Mouse (Mus musculus) myocyte (in vitro differentiated cells): ENCODE measurements around the gene Slc40a1. TPM values are rescaled to one million over a fixed set of nuclear protein-coding genes. Genes with fewer than 3 reads are reported as not detected.

ENCODE experiments used
- H3K27me3 ChIP-seq: one replicate; pipeline ENCODE4 v1.6.1; 2011; ENCODE audit not compliant: control insufficient read depth, insufficient read depth, insufficient read length
- H3K36me3 ChIP-seq: one replicate; pipeline ENCODE4 v1.6.1; 2011; ENCODE audit not compliant: control insufficient read depth, insufficient read depth
- H3K4me2 ChIP-seq: one replicate; pipeline ENCODE4 v1.6.1; 2011; ENCODE audit warnings: low read depth, control low read depth
- H3K4me3 ChIP-seq: one replicate; pipeline ENCODE4 v1.5.1; 2011; ENCODE audit warnings: mild to moderate bottlenecking, control low read depth, moderate library complexity
- H3K79me2 ChIP-seq: one replicate; pipeline ENCODE4 v1.6.1; 2011; ENCODE audit not compliant: control insufficient read depth, insufficient read depth
- H3ac ChIP-seq: one replicate; pipeline ENCODE4 v1.6.1; 2011; ENCODE audit not compliant: control insufficient read depth, insufficient read length
- CEBPB ChIP-seq: IDR thresholded peaks from 2 replicates; pipeline ENCODE4 v1.6.1; 2011; ENCODE audit warnings: mild to moderate bottlenecking, moderate library complexity; ENCODE audit not compliant: poor library complexity, insufficient read depth, severe bottlenecking
- E2F4 ChIP-seq: IDR thresholded peaks from one replicate; pipeline ENCODE4 v1.6.1; 2011; ENCODE audit warnings: mild to moderate bottlenecking, control low read depth, moderate library complexity; ENCODE audit not compliant: insufficient read depth
- MAX ChIP-seq: IDR thresholded peaks from one replicate; pipeline ENCODE4 v1.6.1; 2011; ENCODE audit warnings: low read depth, mild to moderate bottlenecking, control low read depth
- MYOD1 ChIP-seq, 3 experiments: IDR thresholded peaks; one replicate each; pipeline ENCODE4 v1.6.1; 2011; ENCODE audit warnings: control low read depth in 2 of 3, low read depth in 2 of 3, mild to moderate bottlenecking in 2 of 3, moderate library complexity in 1 of 3; ENCODE audit not compliant: insufficient read length in 2 of 3, control insufficient read depth in 1 of 3
- MYOG ChIP-seq, 3 experiments: IDR thresholded peaks; one replicate each; pipeline ENCODE4 v1.6.1; 2011; ENCODE audit warnings: control low read depth in 2 of 3, low read depth in 2 of 3, mild to moderate bottlenecking in 2 of 3; ENCODE audit not compliant: insufficient read length in 2 of 3, control insufficient read depth in 1 of 3, insufficient read depth in 1 of 3
- POLR2A ChIP-seq: IDR thresholded peaks from one replicate; pipeline ENCODE4 v1.6.1; 2011; ENCODE audit warnings: low read depth, mild to moderate bottlenecking, control low read depth, moderate library complexity; ENCODE audit not compliant: insufficient read length
- POLR2AphosphoS2 ChIP-seq: IDR thresholded peaks from one replicate; pipeline ENCODE4 v1.6.1; 2011; ENCODE audit warnings: low read depth, control low read depth; ENCODE audit not compliant: insufficient read length
- REST ChIP-seq: IDR thresholded peaks from one replicate; pipeline ENCODE4 v1.6.1; 2011; ENCODE audit warnings: mild to moderate bottlenecking, control low read depth, moderate library complexity; ENCODE audit not compliant: insufficient read depth, insufficient read length
- SRF ChIP-seq: IDR thresholded peaks from one replicate; pipeline ENCODE4 v1.6.1; 2011; ENCODE audit warnings: low read depth; ENCODE audit not compliant: control insufficient read depth, insufficient read length
- TCF12 ChIP-seq: IDR thresholded peaks from one replicate; pipeline ENCODE4 v1.6.1; 2011; ENCODE audit warnings: mild to moderate bottlenecking, control low read depth; ENCODE audit not compliant: poor library complexity, insufficient read depth, severe bottlenecking
- TCF3 ChIP-seq: IDR thresholded peaks from one replicate; pipeline ENCODE4 v1.6.1; 2011; ENCODE audit warnings: low read depth, control low read depth; ENCODE audit not compliant: insufficient read length
- USF1 ChIP-seq: IDR thresholded peaks from one replicate; pipeline ENCODE4 v1.6.1; 2011; ENCODE audit warnings: low read depth, mild to moderate bottlenecking, control low read depth, moderate library complexity
- polyA plus RNA-seq: library from polyadenylated mRNA; unstranded; fragments of >200 nt; fragmentation: generic; extraction: Trizol; gene quantifications from one replicate; pipeline ENCODE4 v1.2.1, GENCODE M21; 2012; ENCODE audit warnings: missing spikeins

The Slc40a1 gene
- polyA plus RNA-seq, 1 experiment: 21.7 TPM

DNA sequence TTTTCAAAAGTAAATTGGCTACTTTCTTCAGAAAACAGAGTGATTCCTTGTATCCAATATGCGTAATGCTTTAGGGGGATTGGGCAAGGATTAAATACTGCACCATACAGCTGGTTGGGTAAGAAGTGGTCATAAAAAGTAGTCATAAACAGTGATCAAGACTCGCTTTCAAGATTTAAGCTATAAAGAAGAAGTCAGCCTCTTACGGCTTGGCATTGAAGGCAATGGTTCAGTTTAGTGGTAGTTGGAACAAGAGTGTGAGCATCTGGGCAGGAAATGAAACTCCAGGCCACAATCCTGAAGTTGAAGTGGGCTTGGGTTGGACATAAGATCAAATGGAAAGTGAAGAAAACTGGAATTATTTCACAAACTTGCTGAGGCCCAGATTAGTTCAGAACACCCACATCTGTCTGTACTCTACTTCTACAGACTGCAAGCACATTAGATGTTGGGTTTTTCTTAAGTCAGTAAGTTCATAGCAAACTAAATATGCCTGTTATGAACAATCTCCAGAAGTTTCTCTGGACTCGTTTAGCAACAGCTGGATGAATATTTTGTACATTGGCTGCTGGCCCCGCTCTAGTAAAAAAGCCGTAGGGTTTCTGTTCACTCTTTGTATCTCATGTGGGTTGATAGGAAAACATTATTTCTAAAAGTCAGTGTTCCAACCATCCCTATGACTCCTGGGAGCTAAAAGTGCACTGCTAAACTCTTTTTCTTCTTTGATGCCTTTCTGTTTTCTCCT lies 32.0 kb downstream of the Slc40a1 start:
- Histone ChIP-seq H3K36me3 (no peaks in the 10 kb centered on the region), H3K4me2 (no peak overlapping the region), H3K4me3 (no peak overlapping the region), H3K79me2 (no peaks in the 10 kb centered on the region), H3K27me3 (no peaks in the 10 kb centered on the region), H3ac (no peak overlapping the region)
- TF ChIP-seq MYOG (IDR thresholded peaks at IDR 0.05; ENCODE audit: control insufficient read depth in 1 of 3, insufficient read depth in 1 of 3, insufficient read length in 2 of 3, low read depth in 2 of 3) (no peak), SRF (no peak), CEBPB (no peak), USF1 (no peak), TCF12 (no peak), TCF3 (no peak), MYOD1 (IDR thresholded peaks at IDR 0.05; ENCODE audit: control insufficient read depth in 1 of 3, insufficient read length in 2 of 3, low read depth in 2 of 3) (no peak), POLR2AphosphoS2 (no peak), REST (no peak), POLR2A (no peak), MAX (no peak), E2F4 (no peak)

DNA sequence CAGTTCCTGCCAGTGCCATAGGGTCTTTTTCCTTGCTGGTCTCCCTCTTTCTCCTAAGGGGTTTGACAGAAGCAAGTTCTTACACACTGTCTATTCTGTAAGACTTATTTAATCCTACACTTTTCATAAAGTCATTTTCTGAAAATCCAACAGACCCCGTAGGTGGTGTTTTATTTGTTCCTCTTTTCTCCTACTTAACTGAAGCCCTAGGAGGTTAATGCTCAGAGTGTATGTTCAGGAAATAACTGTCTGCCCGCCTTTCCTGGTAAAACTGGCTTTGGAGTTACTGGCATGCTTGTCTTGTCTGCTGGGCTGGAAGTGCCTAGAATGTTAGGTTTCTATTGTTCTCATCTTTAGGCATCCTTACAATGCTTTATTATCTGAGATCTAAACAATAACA lies 34.3 kb downstream of the Slc40a1 start:
- no peaks in the 10 kb centered on the region for H3K36me3 ChIP-seq
- TF ChIP-seq TCF12: no peak
- no peak for TF ChIP-seq MYOD1 (IDR thresholded peaks at IDR 0.05; ENCODE audit: control insufficient read depth in 1 of 3, insufficient read length in 2 of 3, low read depth in 2 of 3)
- TF ChIP-seq E2F4: no peak
- TF ChIP-seq POLR2A: no peak
- no peak overlapping the region for H3ac ChIP-seq
- H3K27me3 ChIP-seq: no peaks in the 10 kb centered on the region
- no peak overlapping the region for H3K4me3 ChIP-seq
- no peaks in the 10 kb centered on the region for H3K79me2 ChIP-seq
- no peak overlapping the region for H3K4me2 ChIP-seq

DNA sequence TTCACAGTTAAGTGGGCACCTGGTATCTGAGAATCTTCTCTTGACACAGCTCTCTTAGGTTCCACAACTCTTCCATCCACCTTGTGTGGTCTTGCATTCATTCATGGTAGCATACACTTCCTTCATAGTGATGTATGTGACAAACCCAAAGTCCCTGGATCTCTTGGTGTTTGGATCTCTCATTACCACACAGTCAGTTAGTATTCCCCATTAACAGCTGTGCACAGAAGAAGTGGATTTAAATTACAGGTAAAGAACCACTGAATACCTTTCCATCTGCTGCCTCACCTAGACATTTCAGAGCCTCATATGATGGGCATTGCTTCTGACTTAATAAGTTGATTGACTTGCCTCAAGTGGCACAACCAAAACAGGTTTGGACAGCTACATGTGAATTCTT lies 36.1 kb downstream of the Slc40a1 start, which contains the start of gene Gm5269:
Gene Gm5269, minus strand, starts transcription at position 101 of the 400 bp plus-strand sequence.
- Histone ChIP-seq H3K4me2 (no peak within 1 kb of the TSS), H3ac (no peak within 1 kb of the TSS), H3K79me2 (no peaks in the 10 kb centered on the region), H3K36me3 (no peaks in the 10 kb centered on the region), H3K4me3 (no peak within 1 kb of the TSS), H3K27me3 (no peaks in the 10 kb centered on the region)
- TF ChIP-seq E2F4 (no peak), MAX (no peak), TCF12 (no peak), CEBPB (no peak), MYOG (IDR thresholded peaks at IDR 0.05; ENCODE audit: control insufficient read depth in 1 of 3, insufficient read depth in 1 of 3, insufficient read length in 2 of 3, low read depth in 2 of 3) (no peak), POLR2A (no peak), MYOD1 (IDR thresholded peaks at IDR 0.05; ENCODE audit: control insufficient read depth in 1 of 3, insufficient read length in 2 of 3, low read depth in 2 of 3) (no peak), TCF3 (no peak), USF1 (no peak), SRF (no peak), POLR2AphosphoS2 (no peak), REST (no peak)

DNA sequence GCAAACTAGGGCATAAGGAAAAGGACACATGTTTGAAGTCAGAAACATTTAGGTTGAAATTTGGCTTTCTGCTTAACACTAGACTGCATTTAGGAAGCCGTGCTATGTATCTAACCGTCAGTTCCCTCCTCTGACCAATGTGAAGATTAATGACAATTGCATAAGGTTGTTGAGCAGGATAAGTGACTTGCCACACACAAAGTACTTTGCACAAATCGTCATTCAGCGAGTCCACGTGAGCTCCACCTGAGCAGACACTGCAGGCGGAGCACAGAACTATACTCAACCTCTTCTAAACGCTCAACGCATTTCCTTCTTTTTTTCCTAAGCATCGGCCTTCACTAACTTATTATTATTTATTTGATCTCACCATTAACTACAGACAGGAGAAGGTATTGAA lies 39.5 kb downstream of the Slc40a1 start:
- no peak overlapping the region for H3ac ChIP-seq
- H3K79me2 ChIP-seq: no peaks in the 10 kb centered on the region
- no peaks in the 10 kb centered on the region for H3K27me3 ChIP-seq
- TF ChIP-seq REST (no peak), SRF (no peak), USF1 (no peak), CEBPB (no peak), TCF3 (no peak), E2F4 (no peak), TCF12 (no peak), POLR2A (no peak), MAX (no peak), POLR2AphosphoS2 (no peak), MYOG (IDR thresholded peaks at IDR 0.05; ENCODE audit: control insufficient read depth in 1 of 3, insufficient read depth in 1 of 3, insufficient read length in 2 of 3, low read depth in 2 of 3) (no peak), MYOD1 (IDR thresholded peaks at IDR 0.05; ENCODE audit: control insufficient read depth in 1 of 3, insufficient read length in 2 of 3, low read depth in 2 of 3) (no peak)
- H3K4me3 ChIP-seq: no peak overlapping the region
- no peak overlapping the region for H3K4me2 ChIP-seq
- H3K36me3 ChIP-seq: no peaks in the 10 kb centered on the region

DNA sequence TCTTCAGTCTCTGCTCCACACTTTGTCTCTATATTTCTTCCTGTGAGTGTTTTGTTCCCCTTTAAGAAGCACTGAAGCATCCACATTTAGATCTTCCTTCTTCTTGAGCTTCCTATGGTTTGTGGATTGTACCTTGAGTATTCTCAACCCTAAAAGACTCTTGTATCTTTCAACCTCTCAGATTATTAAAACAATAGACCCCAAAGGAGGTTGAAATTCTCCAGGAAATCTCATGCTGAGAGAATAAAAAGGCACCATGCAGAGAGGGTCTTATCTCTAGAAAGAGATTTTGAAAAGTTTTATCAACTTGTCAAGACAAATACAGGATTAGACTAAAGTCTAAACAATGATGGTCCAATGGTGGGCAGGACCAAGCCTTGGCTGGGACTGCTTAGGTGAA lies 42.9 kb downstream of the Slc40a1 start:
- Histone ChIP-seq H3K4me2 (no peak overlapping the region), H3K36me3 (no peaks in the 10 kb centered on the region), H3K4me3 (no peak overlapping the region), H3K79me2 (no peaks in the 10 kb centered on the region), H3ac (no peak overlapping the region), H3K27me3 (no peaks in the 10 kb centered on the region)
- no peak for TF ChIP-seq CEBPB
- no peak for TF ChIP-seq E2F4
- no peak for TF ChIP-seq POLR2AphosphoS2
- TF ChIP-seq MYOG (IDR thresholded peaks at IDR 0.05; ENCODE audit: control insufficient read depth in 1 of 3, insufficient read depth in 1 of 3, insufficient read length in 2 of 3, low read depth in 2 of 3): no peak
- TF ChIP-seq REST: no peak
- no peak for TF ChIP-seq MYOD1 (IDR thresholded peaks at IDR 0.05; ENCODE audit: control insufficient read depth in 1 of 3, insufficient read length in 2 of 3, low read depth in 2 of 3)
- no peak for TF ChIP-seq POLR2A
- TF ChIP-seq TCF3: no peak
- TF ChIP-seq SRF: no peak
- no peak for TF ChIP-seq MAX
- TF ChIP-seq TCF12: no peak
- TF ChIP-seq USF1: no peak
